Mouse (Mus musculus) central nervous system, embryonic 14 days (tissue): ENCODE data around the gene Zfp449. TPM values are rescaled to one million over a fixed set of nuclear protein-coding genes. Genes with fewer than 3 reads are reported as not detected.

Experiments
- polyA plus RNA-seq: library from polyadenylated mRNA; depleted of rRNA; stranded (reverse); fragments of >200 nt; gene quantifications from 2 replicates; pipeline ENCODE4 v1.2.3, GENCODE M21; 2012; rRNA removed

The Zfp449 gene
- 3.4 and 4.1 TPM in 2 replicates for polyA plus RNA-seq

GRCm38 (mm10) chrX:56346176-56346931 is at the start of gene Zfp449:
Gene Zfp449, plus strand, starts transcription at chrX:56346400.

GRCm38 (mm10) chrX:56374431-56375128 is 28.4 kb downstream of the Zfp449 start, which contains the start of gene Smim10l2a:
Gene Smim10l2a, plus strand, starts transcription at chrX:56374586.

Other genes with a start within 250 kb of the Zfp449 start
- gene 3830403N18Rik, start 209.8 kb upstream of the Zfp449 start, polyA plus RNA-seq: 0.27 and 0.48 TPM in 2 replicates
- gene Gm773, start 133.5 kb upstream of the Zfp449 start, polyA plus RNA-seq: not detected in 2 replicates
- 12.8 and 13.4 TPM in 2 replicates for gene Smim10l2a, start 28.2 kb downstream of the Zfp449 start, polyA plus RNA-seq
- gene Gm2174, start 101.6 kb downstream of the Zfp449 start, polyA plus RNA-seq: not detected in 2 replicates
- gene Ints6l, start 108.5 kb downstream of the Zfp449 start, polyA plus RNA-seq: 74.9 and 79.0 TPM in 2 replicates
- not detected in 2 replicates for gene Gm10477, start 178.3 kb downstream of the Zfp449 start, polyA plus RNA-seq
- 0.11 and 0.16 TPM in 2 replicates for gene Gm648, start 203.2 kb downstream of the Zfp449 start, polyA plus RNA-seq